Mouse (Mus musculus): ENCODE measurements around the gene Foxred1. TPM values are rescaled to one million over a fixed set of nuclear protein-coding genes. Genes with fewer than 3 reads are reported as not detected.

Foxred1 gene
- polyA plus RNA-seq, 1 experiment from 2014 or later: 62.2 TPM

- peak overlapping the region; percentile 84 for H3K9ac ChIP-seq
- peak overlapping the region; percentile 70 for H3K4me2 ChIP-seq
- no peaks in the 10 kb centered on the region for H3K9me3 ChIP-seq (replicated peaks)
- WGBS: 29% methylated on average over 26 of the region's 26 CpGs
- H3K27me3 ChIP-seq (replicated peaks): no peaks in the 10 kb centered on the region
- H3K4me3 ChIP-seq: peak overlapping the region; percentile 68
- no peak for ATAC-seq (ENCODE audit: insufficient number of reproducible peaks, low FRiP score)
- peaks cover 20% of the 10 kb centered on the region for H3K4me1 ChIP-seq (replicated peaks)
- 0 out of 2 replicates have a peak overlapping the region, but pooled peaks have one; percentile 14 for H3K27ac ChIP-seq (ENCODE audit: poor library complexity, severe bottlenecking)
- peaks cover 65% of the 10 kb centered on the region for H3K36me3 ChIP-seq
These were observed 987 bp upstream of the Foxred1 start for GRCm38 (mm10) chr9:35211573-35212511.

DNA sequence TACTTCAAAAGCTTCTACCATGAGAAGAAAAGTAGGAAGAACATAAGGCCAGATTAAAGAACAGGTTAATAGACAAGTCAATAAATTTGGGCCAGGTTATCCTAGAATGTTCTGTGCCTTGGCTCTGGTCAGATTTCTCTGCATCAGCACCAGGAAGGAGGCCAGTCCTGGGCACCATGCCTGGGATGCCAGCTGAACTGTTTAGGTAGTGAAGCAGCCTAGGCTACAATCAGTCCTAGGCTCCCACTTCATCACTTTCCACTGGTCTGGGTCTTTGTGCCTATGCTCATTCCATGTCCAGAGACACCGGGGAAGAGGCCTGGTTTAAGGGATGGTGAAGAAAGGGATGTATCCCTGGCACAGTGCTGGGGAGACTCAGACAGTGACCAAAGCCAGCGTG, 6.4 kb downstream of the Foxred1 start:
- WGBS: 79% methylated on average over 2 of the region's 2 CpGs
- peaks cover 22% of the 10 kb centered on the region for H3K4me1 ChIP-seq (replicated peaks)
- H3K27me3 ChIP-seq (replicated peaks): no peaks in the 10 kb centered on the region
- no peak overlapping the region for H3K4me2 ChIP-seq
- H3K36me3 ChIP-seq: peaks cover 52% of the 10 kb centered on the region
- H3K9me3 ChIP-seq (replicated peaks): no peaks in the 10 kb centered on the region
- no peak overlapping the region for H3K9ac ChIP-seq
- H3K27ac ChIP-seq (ENCODE audit: poor library complexity, severe bottlenecking): no peak overlapping the region
- no peak for ATAC-seq (ENCODE audit: insufficient number of reproducible peaks, low FRiP score)
- H3K4me3 ChIP-seq: no peak overlapping the region

- H3K4me3 ChIP-seq: no peak overlapping the region
- H3K27ac ChIP-seq (ENCODE audit: poor library complexity, severe bottlenecking): no peak overlapping the region
- H3K36me3 ChIP-seq: peaks cover 44% of the 10 kb centered on the region
- no peaks in the 10 kb centered on the region for H3K27me3 ChIP-seq (replicated peaks)
- WGBS: 34% methylated on average over 3 of the region's 3 CpGs
- H3K4me1 ChIP-seq (replicated peaks): peaks cover 19% of the 10 kb centered on the region
- ATAC-seq (ENCODE audit: insufficient number of reproducible peaks, low FRiP score): no peak
- no peak overlapping the region for H3K4me2 ChIP-seq
- no peak overlapping the region for H3K9ac ChIP-seq
- no peaks in the 10 kb centered on the region for H3K9me3 ChIP-seq (replicated peaks)
These were observed 7.3 kb downstream of the Foxred1 start for GRCm38 (mm10) chr9:35203536-35203935.

GRCm38 (mm10) chr9:35200529-35201060, 10.3 kb downstream of the Foxred1 start:
- Histone ChIP-seq H3K36me3 (peaks cover 15% of the 10 kb centered on the region), H3K4me2 (peak overlapping the region; percentile 74), H3K9me3 (replicated peaks) (no peaks in the 10 kb centered on the region), H3K4me1 (replicated peaks) (peaks cover 19% of the 10 kb centered on the region), H3K4me3 (peak overlapping the region; percentile 80), H3K9ac (peak overlapping the region; percentile 86), H3K27ac (ENCODE audit: poor library complexity, severe bottlenecking) (no peak overlapping the region), H3K27me3 (replicated peaks) (no peaks in the 10 kb centered on the region)
- ATAC-seq (ENCODE audit: insufficient number of reproducible peaks, low FRiP score): no peak
- WGBS: 47% methylated on average over 9 of the region's 9 CpGs

DNA sequence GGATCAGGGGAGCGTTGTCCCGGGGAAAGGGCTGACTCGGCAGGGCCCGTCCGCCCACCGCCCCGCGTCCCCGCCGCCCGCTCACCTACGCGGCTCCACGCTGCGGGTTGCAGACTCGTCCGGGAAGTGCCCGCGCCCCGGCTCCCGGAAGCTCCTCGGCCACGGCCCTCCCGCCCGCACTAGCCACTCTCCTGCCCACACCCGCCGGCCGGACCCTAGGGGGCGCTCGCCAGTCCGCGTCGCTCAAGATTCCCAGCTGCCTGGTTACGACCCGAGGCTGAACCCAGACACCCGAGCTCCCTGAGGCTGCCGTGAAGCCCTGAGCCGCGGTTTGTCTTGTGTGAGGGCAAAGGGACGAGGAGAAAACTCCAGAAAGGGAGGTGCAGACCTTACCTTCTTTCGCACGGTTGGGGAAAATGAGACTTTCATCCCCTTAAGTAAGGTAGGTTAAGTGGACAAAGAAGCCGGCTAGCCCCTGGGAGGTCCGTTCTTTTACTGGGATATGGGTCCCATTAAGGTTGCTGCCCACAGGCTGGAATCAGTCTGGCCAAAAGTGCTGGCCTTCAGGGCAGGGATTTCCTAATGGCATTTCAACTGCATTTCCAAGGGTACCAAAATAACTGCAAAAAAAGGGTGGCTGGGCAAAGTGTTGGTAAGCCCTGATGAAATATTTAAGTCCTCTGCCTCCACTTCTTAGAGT, 10.9 kb downstream of the Foxred1 start, which contains the start of the genes Srpr and Tirap:
Srpr (plus strand) TSS at position 404 of the 700 bp plus-strand sequence.
Tirap (minus strand) TSS at position 520 of the 700 bp plus-strand sequence.
- Histone ChIP-seq H3K9ac (peak within 1 kb of the TSS; percentile 86), H3K36me3 (peaks cover 8% of the 10 kb centered on the region), H3K4me2 (peak within 1 kb of the TSS; percentile 74), H3K9me3 (replicated peaks) (no peaks in the 10 kb centered on the region), H3K27ac (ENCODE audit: poor library complexity, severe bottlenecking) (no peak within 1 kb of the TSS), H3K4me1 (replicated peaks) (peaks cover 19% of the 10 kb centered on the region), H3K27me3 (replicated peaks) (no peaks in the 10 kb centered on the region), H3K4me3 (peak within 1 kb of the TSS; percentile 80)
- under 1% methylated on average over 43 of the region's 44 CpGs for WGBS
- peak; percentile 90 for ATAC-seq (ENCODE audit: insufficient number of reproducible peaks, low FRiP score)

- peak; percentile 52; the same call in 1 of the 2 replicates for ATAC-seq (ENCODE audit: insufficient number of reproducible peaks, low FRiP score)
- peak overlapping the region; percentile 74 for H3K4me2 ChIP-seq
- peaks cover 19% of the 10 kb centered on the region for H3K4me1 ChIP-seq (replicated peaks)
- no peak overlapping the region for H3K27ac ChIP-seq (ENCODE audit: poor library complexity, severe bottlenecking)
- 24% methylated on average over 18 of the region's 18 CpGs for WGBS
- H3K9me3 ChIP-seq (replicated peaks): no peaks in the 10 kb centered on the region
- H3K36me3 ChIP-seq: peaks cover under 1% of the 10 kb centered on the region; the same call in 1 of the 2 replicates
- H3K9ac ChIP-seq: peak overlapping the region; percentile 86
- H3K4me3 ChIP-seq: peak overlapping the region; percentile 80
- no peaks in the 10 kb centered on the region for H3K27me3 ChIP-seq (replicated peaks)
These were observed 11.7 kb downstream of the Foxred1 start for GRCm38 (mm10) chr9:35198945-35199771.

GRCm38 (mm10) chr9:35198351-35198750, 12.5 kb downstream of the Foxred1 start:
- ATAC-seq (ENCODE audit: insufficient number of reproducible peaks, low FRiP score): no peak
- H3K9me3 ChIP-seq (replicated peaks): no peaks in the 10 kb centered on the region
- no peaks in the 10 kb centered on the region for H3K36me3 ChIP-seq
- H3K27me3 ChIP-seq (replicated peaks): no peaks in the 10 kb centered on the region
- H3K4me3 ChIP-seq: no peak overlapping the region
- H3K9ac ChIP-seq: no peak overlapping the region
- WGBS: 81% methylated on average over 10 of the region's 10 CpGs
- H3K4me2 ChIP-seq: no peak overlapping the region
- peaks cover 14% of the 10 kb centered on the region for H3K4me1 ChIP-seq (replicated peaks)
- no peak overlapping the region for H3K27ac ChIP-seq (ENCODE audit: poor library complexity, severe bottlenecking)

- no peak overlapping the region for H3K4me3 ChIP-seq
- H3K27ac ChIP-seq (ENCODE audit: poor library complexity, severe bottlenecking): no peak overlapping the region
- H3K4me1 ChIP-seq (replicated peaks): peaks cover 8% of the 10 kb centered on the region
- no peaks in the 10 kb centered on the region for H3K9me3 ChIP-seq (replicated peaks)
- 78% methylated on average over 3 of the region's 3 CpGs for WGBS
- no peaks in the 10 kb centered on the region for H3K27me3 ChIP-seq (replicated peaks)
- H3K36me3 ChIP-seq: no peaks in the 10 kb centered on the region
- no peak for ATAC-seq (ENCODE audit: insufficient number of reproducible peaks, low FRiP score)
- H3K4me2 ChIP-seq: no peak overlapping the region
- no peak overlapping the region for H3K9ac ChIP-seq
These were observed 13.2 kb downstream of the Foxred1 start for GRCm38 (mm10) chr9:35197625-35198024.

DNA sequence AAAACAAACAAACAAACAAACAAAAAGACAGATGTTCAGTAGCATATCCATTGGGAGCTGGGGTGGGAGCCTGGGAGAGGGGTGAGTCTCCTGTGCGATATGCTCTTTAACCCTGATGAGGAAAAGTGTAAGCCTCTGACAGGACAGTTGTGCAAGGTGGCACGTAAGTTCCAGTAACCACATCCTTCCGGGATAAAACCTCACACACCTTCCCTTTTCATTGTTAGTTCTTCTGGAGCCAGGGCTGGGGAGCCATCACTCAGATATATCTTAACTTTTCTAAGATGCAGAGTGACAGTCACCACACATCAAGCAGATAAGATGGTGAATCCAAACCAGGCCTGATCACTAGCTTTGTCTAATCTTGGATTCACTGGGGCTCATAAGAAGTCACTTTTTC, 16.8 kb downstream of the Foxred1 start:
- H3K27me3 ChIP-seq (replicated peaks): no peaks in the 10 kb centered on the region
- H3K4me3 ChIP-seq: no peak overlapping the region
- peaks cover 19% of the 10 kb centered on the region for H3K36me3 ChIP-seq
- no peak overlapping the region for H3K9ac ChIP-seq
- H3K9me3 ChIP-seq (replicated peaks): no peaks in the 10 kb centered on the region
- no peak overlapping the region for H3K27ac ChIP-seq (ENCODE audit: poor library complexity, severe bottlenecking)
- H3K4me2 ChIP-seq: no peak overlapping the region
- no peaks in the 10 kb centered on the region for H3K4me1 ChIP-seq (replicated peaks)
- WGBS: 88% methylated on average over 3 of the region's 3 CpGs
- ATAC-seq (ENCODE audit: insufficient number of reproducible peaks, low FRiP score): no peak

DNA sequence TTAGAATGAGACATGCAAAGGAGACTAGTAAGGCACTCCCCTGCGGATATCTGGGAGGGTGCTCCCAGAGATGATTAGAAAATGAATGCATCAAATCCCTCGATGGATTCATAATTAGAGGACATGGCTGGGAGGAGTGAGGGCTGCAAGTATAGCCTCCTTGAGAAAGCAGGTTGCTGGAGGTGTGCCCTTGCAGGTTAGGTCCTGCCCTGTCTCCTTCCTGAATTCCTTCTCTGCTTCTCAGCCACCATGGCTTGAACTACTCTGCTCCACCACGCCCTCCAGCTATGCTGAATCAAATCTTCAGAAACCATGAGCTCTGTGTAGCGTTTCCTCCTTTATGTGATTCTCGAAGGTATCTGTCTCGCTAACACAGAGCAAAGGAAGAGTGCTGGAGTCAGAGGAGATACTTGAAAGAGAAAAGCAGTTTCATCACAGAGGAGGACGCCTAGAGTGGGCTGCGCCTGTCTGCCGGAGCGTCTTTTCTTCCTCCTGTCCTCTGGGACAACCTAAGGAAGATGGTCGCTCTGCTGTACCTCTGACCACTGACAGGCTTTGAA, 17.8 kb downstream of the Foxred1 start:
- no peak for ATAC-seq (ENCODE audit: insufficient number of reproducible peaks, low FRiP score)
- Histone ChIP-seq H3K27me3 (replicated peaks) (no peaks in the 10 kb centered on the region), H3K4me1 (replicated peaks) (no peaks in the 10 kb centered on the region; the same call in 1 of the 2 replicates), H3K4me3 (no peak overlapping the region), H3K9me3 (replicated peaks) (no peaks in the 10 kb centered on the region), H3K9ac (no peak overlapping the region), H3K4me2 (no peak overlapping the region), H3K27ac (ENCODE audit: poor library complexity, severe bottlenecking) (no peak overlapping the region), H3K36me3 (peaks cover 29% of the 10 kb centered on the region)
- WGBS: 77% methylated on average over 11 of the region's 11 CpGs
